Mouse (Mus musculus) A20 (cell line): ENCODE results near the gene Jund.

Experiments
- DNase-seq: peaks from one replicate; pipeline ENCODE4 v3.0.0-alpha.2; 2011; ENCODE audit warnings: low read depth, low spot score

Jund gene

DNA sequence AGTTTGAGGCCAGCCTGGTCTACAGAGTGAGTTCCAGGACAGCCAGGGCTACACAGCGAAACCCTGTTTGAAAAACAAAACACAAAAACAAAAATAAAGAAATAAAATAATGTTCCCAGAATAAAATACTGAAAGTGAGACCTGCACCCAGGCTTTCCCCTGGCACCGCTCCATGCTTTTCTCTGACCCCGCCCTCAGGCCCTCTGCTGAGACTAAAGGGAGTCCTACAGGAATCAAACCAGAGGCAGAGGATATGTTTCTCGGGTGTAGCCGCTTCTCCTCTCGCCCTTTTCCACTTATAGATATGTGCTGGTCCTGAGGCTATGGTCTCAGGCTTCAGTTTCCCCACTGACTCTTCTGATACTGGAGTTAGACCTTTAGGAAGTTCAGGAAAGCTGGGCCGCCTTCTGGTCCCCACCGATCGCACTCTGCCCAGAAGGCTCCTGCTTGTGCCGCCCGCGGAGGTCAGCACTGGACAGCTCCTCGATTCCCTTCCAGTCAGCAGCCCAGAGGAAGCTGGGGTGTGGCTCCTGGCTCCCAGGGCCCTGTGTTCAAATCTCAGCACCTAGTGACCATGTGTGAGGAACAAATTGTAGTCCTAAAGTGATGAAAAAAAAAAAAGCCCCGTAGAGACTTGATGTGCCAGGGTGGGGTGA is 27.2 kb downstream of the Jund start:
- no peak for DNase-seq

GRCm38 (mm10) chr8:70726721-70727120 is 28.0 kb downstream of the Jund start:
- no peak for DNase-seq

- DNase-seq: peak; percentile 92
Measured at GRCm38 (mm10) chr8:70729808-70730475, 31.2 kb downstream of the Jund start.

DNA sequence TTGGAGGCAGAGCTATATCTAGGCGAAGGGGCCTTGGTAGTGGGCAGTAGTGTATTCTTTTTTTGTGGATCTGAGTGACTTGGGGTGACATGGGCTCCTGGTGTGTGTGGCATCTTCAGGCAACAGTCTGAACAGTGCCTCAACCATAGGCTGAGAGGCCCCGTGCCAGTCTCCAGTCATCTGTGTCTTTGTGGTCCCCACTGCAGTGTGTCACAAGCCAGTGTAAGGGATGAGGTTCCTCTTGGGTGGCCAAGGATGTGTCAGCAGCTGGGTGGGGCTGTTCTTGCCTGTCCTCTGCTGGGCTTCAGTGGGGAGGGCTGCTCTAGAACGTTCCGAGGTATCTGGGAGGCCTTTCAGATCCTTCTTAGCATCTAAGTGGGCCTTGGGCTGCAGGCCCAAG is 32.2 kb downstream of the Jund start:
- DNase-seq: peak; percentile 86

- no peak for DNase-seq
Measured at GRCm38 (mm10) chr8:70737705-70738104, 39.0 kb downstream of the Jund start.

DNA sequence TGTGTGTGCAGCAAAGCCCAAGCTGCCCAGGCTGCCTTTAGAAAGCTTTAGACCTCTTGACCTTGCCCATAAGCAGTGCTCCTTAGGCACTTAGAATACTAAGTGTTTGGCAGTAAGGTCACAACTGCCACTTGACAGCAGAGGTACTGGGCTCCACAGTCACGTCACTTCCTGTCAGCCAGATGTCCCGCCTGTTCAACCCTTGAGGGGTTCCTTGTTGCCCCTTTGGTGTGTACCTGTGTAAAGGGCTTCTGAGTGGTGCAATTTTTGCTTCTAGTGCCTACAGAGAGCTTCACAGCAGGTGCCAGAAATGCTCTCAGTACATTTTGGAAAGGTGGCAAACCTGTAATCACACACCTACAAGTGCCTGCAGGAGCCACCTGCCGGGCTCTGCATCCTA is 39.5 kb downstream of the Jund start:
- DNase-seq: no peak

GRCm38 (mm10) chr8:70741661-70742060 is 42.9 kb downstream of the Jund start:
- no peak for DNase-seq

GRCm38 (mm10) chr8:70742176-70742575 is 43.4 kb downstream of the Jund start:
- DNase-seq: no peak

- no peak for DNase-seq
Measured at GRCm38 (mm10) chr8:70742981-70743655, 44.4 kb downstream of the Jund start.

- peak; percentile 56 for DNase-seq
Measured at GRCm38 (mm10) chr8:70743656-70744590, 45.2 kb downstream of the Jund start.

DNA sequence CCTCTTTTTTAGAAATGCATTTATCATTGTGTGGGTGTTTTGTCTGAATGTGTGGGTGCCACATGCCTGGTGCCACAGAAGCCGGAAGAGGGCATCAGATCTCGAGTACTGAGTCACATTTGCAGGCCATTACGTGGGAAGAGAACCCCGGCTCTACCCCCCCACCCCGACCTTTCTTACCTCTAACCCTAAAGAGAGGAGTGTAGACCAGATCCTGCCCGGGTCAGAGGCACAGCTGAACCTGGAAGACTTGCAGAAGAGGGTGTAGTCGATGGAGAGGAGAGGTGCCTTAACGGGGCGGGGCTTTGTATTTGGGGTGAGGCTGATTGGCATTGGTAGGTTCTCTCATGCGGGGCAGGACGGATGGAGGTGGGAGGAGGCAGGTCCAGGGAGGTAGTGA is 46.1 kb downstream of the Jund start:
- peak; percentile 86 for DNase-seq

- no peak for DNase-seq
Measured at GRCm38 (mm10) chr8:70745691-70746220, 47.0 kb downstream of the Jund start.

DNA sequence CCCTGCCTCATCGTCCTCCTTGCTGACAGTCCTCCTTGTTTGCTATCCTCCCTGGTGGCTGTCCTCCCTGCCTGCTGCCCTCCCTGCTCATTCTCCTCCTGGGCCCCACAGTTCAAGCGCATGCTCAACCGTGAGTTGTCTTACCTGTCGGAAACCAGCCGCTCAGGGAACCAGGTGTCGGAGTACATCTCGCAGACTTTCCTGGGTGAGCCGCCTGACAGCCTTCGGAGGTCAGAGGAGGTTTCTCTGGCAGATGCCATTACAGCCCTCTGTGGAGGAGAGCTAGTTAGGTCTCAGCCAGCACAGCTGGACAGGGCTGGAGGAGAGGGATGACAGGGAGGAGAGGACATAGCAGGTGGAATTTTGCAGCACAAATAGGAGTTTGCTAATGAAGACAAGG is 47.9 kb downstream of the Jund start:
- DNase-seq: no peak

GRCm38 (mm10) chr8:70747211-70747890 is 48.6 kb downstream of the Jund start:
- no peak for DNase-seq

DNA sequence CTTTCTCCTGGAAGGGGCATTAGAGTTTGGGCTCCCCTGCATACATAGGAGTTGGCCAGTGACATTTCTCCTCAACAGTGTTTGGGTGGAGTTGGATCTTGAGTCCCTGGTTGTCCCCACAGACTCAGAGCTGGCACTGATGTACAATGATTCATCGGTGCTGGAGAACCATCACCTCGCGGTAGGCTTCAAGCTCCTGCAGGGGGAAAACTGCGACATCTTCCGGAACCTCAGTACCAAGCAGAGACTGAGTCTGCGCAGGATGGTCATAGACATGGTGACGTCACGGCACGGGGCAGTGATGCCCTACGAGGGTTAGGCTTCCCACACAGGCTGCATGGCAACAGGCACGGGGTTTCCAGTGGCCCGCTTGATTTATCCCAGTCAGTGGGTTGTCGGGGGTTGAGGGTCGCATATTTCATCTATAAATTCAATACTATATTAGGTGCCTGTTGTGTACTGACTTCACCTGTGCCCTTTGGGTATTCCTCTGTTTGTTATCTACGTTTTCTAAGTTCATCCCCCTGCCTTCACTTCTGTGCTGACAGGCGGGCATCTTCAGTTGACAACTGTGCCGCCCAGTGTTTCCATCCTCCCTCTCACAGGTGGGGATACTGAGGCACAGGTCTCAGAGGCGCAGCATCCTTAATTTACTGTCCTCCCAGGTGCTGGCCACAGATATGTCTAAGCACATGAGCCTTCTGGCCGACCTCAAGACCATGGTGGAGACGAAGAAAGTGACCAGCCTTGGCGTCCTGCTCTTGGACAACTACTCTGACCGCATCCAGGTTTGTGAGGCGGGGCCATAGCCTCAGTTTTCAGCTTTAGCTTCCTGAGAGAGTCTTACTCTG is 49.7 kb downstream of the Jund start:
- no peak for DNase-seq

DNA sequence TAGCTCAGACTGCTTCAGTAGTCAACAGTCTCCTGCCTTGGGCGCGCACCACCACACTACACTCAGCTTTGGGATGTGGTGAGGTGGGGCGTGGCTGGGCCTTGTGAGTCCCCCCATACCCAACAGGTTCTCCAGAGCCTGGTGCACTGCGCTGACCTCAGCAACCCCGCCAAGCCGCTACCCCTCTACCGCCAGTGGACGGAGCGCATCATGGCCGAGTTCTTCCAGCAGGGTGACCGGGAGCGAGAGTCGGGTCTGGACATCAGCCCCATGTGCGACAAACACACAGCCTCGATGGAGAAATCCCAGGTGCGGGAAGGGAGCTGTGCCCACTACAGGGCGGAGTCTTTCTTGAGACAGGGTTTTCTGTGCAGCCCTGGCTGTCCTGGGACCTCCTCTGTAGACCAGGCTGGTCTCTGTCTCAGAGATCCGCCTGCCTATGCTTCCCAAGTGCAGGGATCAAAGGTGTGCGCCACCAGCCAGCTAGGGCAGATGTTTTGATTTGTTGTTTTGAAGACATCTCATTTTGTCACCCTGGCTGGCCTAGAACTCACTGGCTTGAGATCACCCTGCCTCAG is 50.4 kb downstream of the Jund start:
- DNase-seq: no peak
